8 mouse cellular contexts compared by ENCODE assay signal in the genomic region with DNA sequence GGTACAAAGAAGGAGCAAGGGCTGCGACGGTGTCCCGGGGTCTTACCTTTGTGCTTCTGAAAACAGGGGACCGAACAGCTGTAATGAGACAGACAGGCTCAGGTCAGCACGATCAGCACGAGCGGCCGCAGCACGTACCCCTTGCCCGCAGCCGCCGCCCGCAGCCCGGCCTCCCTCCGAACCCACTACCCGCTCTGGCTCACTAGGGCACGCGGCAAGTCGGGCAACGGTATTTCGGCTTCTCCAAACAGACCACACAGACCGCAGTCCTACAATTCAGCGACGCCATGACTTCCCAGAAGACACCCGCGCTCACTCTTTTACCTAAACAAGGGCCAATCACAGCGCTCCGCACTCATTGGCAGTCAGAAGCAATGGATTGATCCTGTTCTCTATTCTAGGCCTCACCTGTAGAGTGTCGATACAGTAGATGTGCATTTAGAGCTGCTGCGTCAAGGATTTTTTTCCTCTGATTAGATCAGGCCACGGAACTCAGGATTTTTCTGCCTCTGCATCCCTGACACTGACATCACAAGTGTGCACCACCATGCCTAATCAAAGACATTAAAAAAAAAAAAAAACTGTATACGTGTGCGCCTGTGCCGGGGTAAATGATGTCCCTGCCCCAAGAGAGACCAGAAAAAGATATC. TPM values are rescaled to one million over a fixed set of nuclear protein-coding genes. Genes with fewer than 3 reads are reported as not detected.
DNase-seq lines count a peak whose midpoint lies in the region; ATAC-seq and TF ChIP-seq lines count a peak whose summit lies in the region.

Gene Znhit3 (minus strand): TSS at position 314 of the 650 bp plus-strand sequence.

- peak; percentile 93 for DNase-seq in 416B (ENCODE audit: low read depth)
- peak; percentile 83 to 89 for DNase-seq in heart, adult 9 months (ENCODE audit: low spot score in 2 of 2)
- peak; percentile 57 to 59 for DNase-seq in monocyte, adult 2 months (ENCODE audit: low read depth in 1 of 2, low spot score in 2 of 2)
- peak; percentile 80 to 85 for DNase-seq in spleen, postnatal 36 days (ENCODE audit: low spot score in 2 of 2)

- peak; percentile 25; the same call in 1 of the 2 replicates for TF ChIP-seq POLR2A in bone marrow, adult 2 months (IDR thresholded peaks at IDR 0.05; ENCODE audit: borderline replicate concordance, control insufficient read depth, low read depth, low read length)

- H3K9ac ChIP-seq in embryonic facial prominence, embryonic 15.5 days = peak within 1 kb of the TSS; percentile 76
- peak within 1 kb of the TSS; percentile 78 for H3K9ac ChIP-seq in kidney, embryonic 14.5 days (ENCODE audit: low read depth, low read length)
- H3K9ac ChIP-seq in limb, embryonic 15.5 days = peak within 1 kb of the TSS; percentile 86

- peak within 1 kb of the TSS; percentile 61 for H3K4me2 ChIP-seq in embryonic facial prominence, embryonic 15.5 days (replicated peaks)
- H3K4me2 ChIP-seq in kidney, embryonic 14.5 days (replicated peaks; ENCODE audit: low read depth, low read length) = peak within 1 kb of the TSS; percentile 65
- peak within 1 kb of the TSS; percentile 66 for H3K4me2 ChIP-seq in limb, embryonic 15.5 days

- ATAC-seq in embryonic facial prominence, embryonic 15.5 days (ENCODE audit: insufficient number of reproducible peaks, low FRiP score, low TSS enrichment, low read depth) = peak; percentile 87
- peak; percentile 87 for ATAC-seq in kidney, embryonic 14.5 days (ENCODE audit: low FRiP score, low TSS enrichment)
- ATAC-seq in limb, embryonic 15.5 days (ENCODE audit: insufficient number of reproducible peaks, low FRiP score, low TSS enrichment, low read depth) = peak; percentile 81

- 5% methylated on average over 34 of the region's 34 CpGs for WGBS in bone marrow, adult 2 months
- 2% methylated on average over 34 of the region's 34 CpGs for WGBS in embryonic facial prominence, embryonic 15.5 days
- WGBS in kidney, embryonic 14.5 days = 4% methylated on average over 34 of the region's 34 CpGs
- 3% methylated on average over 34 of the region's 34 CpGs for WGBS in limb, embryonic 15.5 days

- peaks cover 32% of the 10 kb centered on the region for H3K36me3 ChIP-seq in embryonic facial prominence, embryonic 15.5 days
- H3K36me3 ChIP-seq in kidney, embryonic 14.5 days (ENCODE audit: control insufficient read depth, insufficient read depth, low read length) = peaks cover 26% of the 10 kb centered on the region
- H3K36me3 ChIP-seq in limb, embryonic 15.5 days = peaks cover 26% of the 10 kb centered on the region

- no peak for TF ChIP-seq CTCF in bone marrow, adult 2 months (IDR thresholded peaks at IDR 0.05; ENCODE audit: control insufficient read depth, insufficient read depth, low read length)

- no peaks in the 10 kb centered on the region; the same call in 1 of the 2 replicates for H3K4me1 ChIP-seq in bone marrow, adult 2 months (ENCODE audit: control insufficient read depth, insufficient read depth, low read length)
- H3K4me1 ChIP-seq in embryonic facial prominence, embryonic 15.5 days = peaks cover 24% of the 10 kb centered on the region
- no peaks in the 10 kb centered on the region for H3K4me1 ChIP-seq in kidney, embryonic 14.5 days (ENCODE audit: control insufficient read depth, insufficient read depth, low read length)
- peaks cover 28% of the 10 kb centered on the region for H3K4me1 ChIP-seq in limb, embryonic 15.5 days

- H3K4me3 ChIP-seq in bone marrow, adult 2 months (replicated peaks; ENCODE audit: control insufficient read depth, low read depth, low read length) = peak within 1 kb of the TSS; percentile 81
- H3K4me3 ChIP-seq in embryonic facial prominence, embryonic 15.5 days (replicated peaks) = peak within 1 kb of the TSS; percentile 81
- H3K4me3 ChIP-seq in kidney, embryonic 14.5 days (ENCODE audit: low read length) = peak within 1 kb of the TSS; percentile 99
- peak within 1 kb of the TSS; percentile 94 for H3K4me3 ChIP-seq in limb, embryonic 15.5 days

- no peaks in the 10 kb centered on the region for H3K27me3 ChIP-seq in embryonic facial prominence, embryonic 15.5 days
- H3K27me3 ChIP-seq in kidney, embryonic 14.5 days (ENCODE audit: control insufficient read depth, insufficient read depth, low read length) = no peaks in the 10 kb centered on the region
- no peaks in the 10 kb centered on the region for H3K27me3 ChIP-seq in limb, embryonic 15.5 days

- no peaks in the 10 kb centered on the region for H3K9me3 ChIP-seq in embryonic facial prominence, embryonic 15.5 days (replicated peaks)
- no peaks in the 10 kb centered on the region for H3K9me3 ChIP-seq in kidney, embryonic 14.5 days (ENCODE audit: control insufficient read depth, low read length)
- no peaks in the 10 kb centered on the region for H3K9me3 ChIP-seq in limb, embryonic 15.5 days

- H3K27ac ChIP-seq in bone marrow, adult 2 months (ENCODE audit: control insufficient read depth, insufficient read depth, low read depth, low read length, poor library complexity) = no peak within 1 kb of the TSS
- 0 out of 2 replicates have a peak within 1 kb of the TSS, but pooled peaks have one; percentile 18 for H3K27ac ChIP-seq in embryonic facial prominence, embryonic 15.5 days (replicated peaks)
- H3K27ac ChIP-seq in kidney, embryonic 14.5 days (ENCODE audit: low read depth, low read length) = no peak within 1 kb of the TSS
- H3K27ac ChIP-seq in limb, embryonic 15.5 days = peak within 1 kb of the TSS; percentile 48; the same call in 1 of the 2 replicates

RNA-seq across cellular contexts. Expression of gene Znhit3, which starts in this region (rescaled TPM):
- polyA plus RNA-seq in bone marrow, adult 2 months (2011; ENCODE audit: insufficient read depth, insufficient read length, low replicate concordance, missing spikeins) = 11.3 and 24.5 TPM in 2 replicates
- polyA plus RNA-seq in embryonic facial prominence, embryonic 15.5 days (2015; fragmentation: Nextera tagmentation; extraction: Ambion mirVana) = 49.9 and 58.1 TPM in 2 replicates
- polyA plus RNA-seq in kidney, embryonic 14.5 days (2014; fragmentation: Nextera tagmentation; extraction: Ambion mirVana) = 71.6 and 81.0 TPM in 2 replicates
- 51.1 and 51.6 TPM in 2 replicates for polyA plus RNA-seq in limb, embryonic 15.5 days (2015; fragmentation: Nextera tagmentation; extraction: Ambion mirVana)

Comparison
In these comparisons a context has a peak if more than half of its experiments do, and no peak if none do; other contexts are left out.
1. H3K27ac ChIP-seq: peak in embryonic facial prominence, embryonic 15.5 days (single experiment) and limb, embryonic 15.5 days (single experiment); none in bone marrow, adult 2 months (single experiment) and kidney, embryonic 14.5 days (single experiment).
2. Peak in every context shown above with its lines, with median percentiles within 50 percentile points of each other: DNase-seq, H3K4me3 ChIP-seq, ATAC-seq, H3K4me2 ChIP-seq and H3K9ac ChIP-seq.